ENCODE assay signal across 8 mouse cellular contexts in the genomic region with DNA sequence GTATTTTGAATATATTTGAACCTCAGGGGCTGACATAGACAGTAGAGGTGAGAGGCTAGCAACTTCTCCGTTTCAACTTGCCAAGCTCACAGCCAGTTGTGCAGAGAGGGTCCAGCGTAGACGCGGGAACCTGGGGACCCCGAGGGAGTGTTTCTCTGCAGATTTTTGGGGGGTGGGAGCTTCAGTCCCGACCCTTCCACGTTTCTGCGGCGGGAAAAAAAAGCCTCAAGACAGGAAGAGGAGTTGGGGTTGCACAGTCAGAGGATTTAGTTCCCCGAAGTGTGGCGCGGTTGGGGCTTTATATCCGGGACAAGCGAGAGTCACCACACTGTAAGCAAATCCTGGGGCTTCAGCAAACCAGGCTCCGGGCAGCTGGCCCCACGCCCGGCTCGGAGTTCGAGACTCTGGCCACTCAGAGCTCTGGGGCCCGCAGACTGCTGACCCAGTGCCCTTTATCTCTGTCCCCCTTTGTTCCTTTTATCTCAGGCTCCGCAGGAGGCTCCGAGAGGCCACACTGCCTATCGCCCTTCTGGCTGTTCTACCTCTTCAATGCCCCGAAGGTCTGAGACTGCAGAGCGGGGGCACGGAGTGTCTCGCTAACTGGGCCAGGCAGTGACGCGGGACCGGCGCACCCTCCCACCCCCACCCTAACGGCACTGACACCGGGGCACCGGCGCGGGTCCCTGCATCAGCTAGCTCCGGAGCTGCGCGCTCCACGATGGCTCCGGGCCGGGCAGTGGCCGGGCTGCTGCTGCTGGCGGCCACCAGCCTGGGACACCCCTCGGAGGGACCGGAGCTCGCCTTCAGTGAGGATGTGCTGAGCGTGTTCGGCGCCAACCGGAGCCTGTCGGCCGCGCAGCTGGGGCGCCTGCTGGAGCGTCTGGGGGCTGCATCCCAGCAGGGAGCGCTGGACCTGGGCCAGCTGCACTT. TPM values are rescaled to one million over a fixed set of nuclear protein-coding genes. Genes with fewer than 3 reads are reported as not detected.
DNase-seq lines count a peak whose midpoint lies in the region; ATAC-seq lines count a peak whose summit lies in the region.

No protein-coding gene starts in this region.

- DNase-seq in T-cell, adult 2 months (ENCODE audit: low spot score): peak; percentile 56
- DNase-seq in cerebellum, postnatal 10 days: peak; percentile 48 to 55
- peak; percentile 12 to 15 for DNase-seq in frontal cortex, postnatal 14 days (ENCODE audit: low spot score in 2 of 2)
- DNase-seq in left cerebral cortex, adult 18-20 months (ENCODE audit: low spot score in 2 of 2): peak; percentile 21 to 22
- peak; percentile 74 to 78 for DNase-seq in lung, postnatal 4 days
- DNase-seq in right cerebral cortex, adult 18-20 months: peak; percentile 10
- peak; percentile 25 for DNase-seq in urinary bladder, postnatal 25 days (ENCODE audit: low spot score)

- peaks cover 20% of the 10 kb centered on the region for H3K4me1 ChIP-seq in hindbrain, embryonic 13.5 days (replicated peaks)

- peak overlapping the region; percentile 60 for H3K4me3 ChIP-seq in hindbrain, embryonic 13.5 days

- no peaks in the 10 kb centered on the region for H3K36me3 ChIP-seq in hindbrain, embryonic 13.5 days

- under 1% methylated on average over 53 of the region's 57 CpGs for WGBS in hindbrain, embryonic 13.5 days

- H3K27ac ChIP-seq in hindbrain, embryonic 13.5 days: peak overlapping the region; percentile 40; the same call in 1 of the 2 replicates

- peaks cover 6% of the 10 kb centered on the region; the same call in 1 of the 2 replicates for H3K27me3 ChIP-seq in hindbrain, embryonic 13.5 days

- peak; percentile 83 for ATAC-seq in hindbrain, embryonic 13.5 days (ENCODE audit: low FRiP score)

- H3K9ac ChIP-seq in hindbrain, embryonic 13.5 days: peak overlapping the region; percentile 76

- H3K4me2 ChIP-seq in hindbrain, embryonic 13.5 days: peak overlapping the region; percentile 96

- H3K9me3 ChIP-seq in hindbrain, embryonic 13.5 days: no peaks in the 10 kb centered on the region

RNA-seq across cellular contexts. Expression of a gene that starts 0.9 kb away (rescaled TPM):
- 10.2 and 10.9 TPM in 2 replicates for polyA plus RNA-seq in hindbrain, embryonic 13.5 days (2015; fragmentation: Nextera tagmentation; extraction: Ambion mirVana)
- 1 to 10 TPM; 2.3 to 3.1 TPM for total RNA-seq in left cerebral cortex, adult 18-20 months (2021)

Comparison
In these comparisons a context has a peak if more than half of its experiments do, and no peak if none do; other contexts are left out.
1. Peak in every context shown above with its lines: DNase-seq, ATAC-seq, H3K4me3 ChIP-seq and H3K27ac ChIP-seq.
2. DNase-seq: peak in every context shown above with its lines; median percentile 76 in lung, postnatal 4 days; 56 in T-cell, adult 2 months; 52 in cerebellum, postnatal 10 days; 25 in urinary bladder, postnatal 25 days; 22 in left cerebral cortex, adult 18-20 months; 14 in frontal cortex, postnatal 14 days; 10 in right cerebral cortex, adult 18-20 months.